In the genomic region with DNA sequence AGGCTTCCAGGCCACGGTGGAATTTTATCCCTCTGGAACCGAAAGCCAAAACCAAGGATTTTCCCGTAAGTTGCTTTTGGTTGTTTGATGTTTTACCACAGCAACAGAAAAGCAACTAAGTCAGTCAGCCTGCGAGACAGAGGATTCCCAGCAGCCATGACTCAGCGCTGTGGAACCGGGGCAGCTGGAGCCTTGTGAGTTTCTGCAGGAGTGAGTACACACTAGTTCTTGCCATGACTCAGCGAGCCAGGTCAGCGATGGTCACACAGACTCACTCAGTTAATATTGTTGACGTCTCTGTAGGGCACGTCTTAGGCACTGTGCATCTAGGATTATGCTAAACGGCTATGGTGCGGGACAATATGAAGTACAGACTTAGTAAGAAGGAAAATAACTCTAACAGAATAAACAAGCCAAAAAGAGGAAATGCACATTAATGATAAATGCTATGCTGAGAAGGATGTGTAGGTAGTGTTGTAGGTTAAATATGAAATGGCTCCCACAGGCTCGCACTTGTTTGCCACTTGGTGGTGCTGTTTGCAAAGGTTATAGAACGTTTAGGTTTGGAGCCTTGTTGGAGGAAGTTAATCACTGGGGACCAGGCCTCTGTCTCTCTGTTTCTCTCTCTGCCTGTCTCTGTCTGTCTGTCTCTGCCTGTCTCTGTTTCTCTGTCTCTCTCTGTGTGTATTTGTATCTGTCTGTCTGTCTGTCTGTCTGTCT, we compare ENCODE assay signal across 9 mouse cellular contexts. TPM values are rescaled to one million over a fixed set of nuclear protein-coding genes. Genes with fewer than 3 reads are reported as not detected.
DNase-seq lines count a peak whose midpoint lies in the region; ATAC-seq and TF ChIP-seq lines count a peak whose summit lies in the region.
"Had no signal": no experiment of that assay in that cellular context is flagged by ENCODE, and none has a peak within 500 bp of the region (broad histone marks: within the 10 kb centered on the region; RNA-seq: fewer than 3 reads in every experiment).

No protein-coding gene starts in this region.

- H3K27me3 ChIP-seq in hindbrain, embryonic 11.5 days (ENCODE audit: control insufficient read depth, insufficient read depth, low read length) = no peaks in the 10 kb centered on the region
- no peaks in the 10 kb centered on the region for H3K27me3 ChIP-seq in hindbrain, embryonic 12.5 days
- no peaks in the 10 kb centered on the region for H3K27me3 ChIP-seq in myocyte (ENCODE audit: control insufficient read depth, insufficient read depth, insufficient read length)

- no peak for ATAC-seq in hindbrain, embryonic 11.5 days (ENCODE audit: low FRiP score)
- no peak for ATAC-seq in hindbrain, embryonic 12.5 days (ENCODE audit: low FRiP score)

- H3ac ChIP-seq in myocyte (ENCODE audit: control insufficient read depth, insufficient read length) = no peak overlapping the region

- H3K36me3 ChIP-seq in hindbrain, embryonic 11.5 days (ENCODE audit: control insufficient read depth, insufficient read depth, low read length) = no peaks in the 10 kb centered on the region
- H3K36me3 ChIP-seq in hindbrain, embryonic 12.5 days = no peaks in the 10 kb centered on the region
- no peaks in the 10 kb centered on the region for H3K36me3 ChIP-seq in myocyte (ENCODE audit: control insufficient read depth, insufficient read depth)

- no peak overlapping the region for H3K4me3 ChIP-seq in hindbrain, embryonic 11.5 days (ENCODE audit: low read depth, low read length)
- H3K4me3 ChIP-seq in hindbrain, embryonic 12.5 days = no peak overlapping the region
- H3K4me3 ChIP-seq in myocyte = no peak overlapping the region
- H3K4me3 ChIP-seq: erythroblast, embryonic 14.5 days had no signal

- no peak for TF ChIP-seq POLR2A in myocyte (IDR thresholded peaks at IDR 0.05; ENCODE audit: insufficient read length, low read depth)

- H3K27ac ChIP-seq in hindbrain, embryonic 11.5 days (ENCODE audit: low read depth, low read length) = no peak overlapping the region
- H3K27ac ChIP-seq in hindbrain, embryonic 12.5 days = no peak overlapping the region

- no peaks in the 10 kb centered on the region for H3K9me3 ChIP-seq in hindbrain, embryonic 11.5 days (ENCODE audit: control insufficient read depth, low read length)
- H3K9me3 ChIP-seq in hindbrain, embryonic 12.5 days (replicated peaks) = no peaks in the 10 kb centered on the region

- no peak overlapping the region for H3K9ac ChIP-seq in hindbrain, embryonic 11.5 days (ENCODE audit: low read depth, low read length)
- no peak overlapping the region for H3K9ac ChIP-seq in hindbrain, embryonic 12.5 days

- 65% methylated on average over 14 of the region's 14 CpGs for WGBS in hindbrain, embryonic 11.5 days
- 69% methylated on average over 14 of the region's 14 CpGs for WGBS in hindbrain, embryonic 12.5 days

- no peaks in the 10 kb centered on the region for H3K79me2 ChIP-seq in myocyte (ENCODE audit: control insufficient read depth, insufficient read depth)

- no peaks in the 10 kb centered on the region for H3K4me1 ChIP-seq in hindbrain, embryonic 11.5 days (replicated peaks; ENCODE audit: control insufficient read depth, insufficient read depth, low read length)
- H3K4me1 ChIP-seq in hindbrain, embryonic 12.5 days = no peaks in the 10 kb centered on the region

- peak; percentile 39 for DNase-seq in hindbrain, embryonic 11.5 days (ENCODE audit: low spot score)
- DNase-seq in 416B (ENCODE audit: low read depth) (peak; percentile 95), MN1 (ENCODE audit: low spot score) (peak; percentile 77)
- peak; percentile 76 to 77 for DNase-seq in cerebellum, postnatal 10 days
- DNase-seq in kidney, postnatal 10 days = peak; percentile 35
- no peak for DNase-seq in testis, postnatal 14 days (ENCODE audit: low spot score)

- H3K4me2 ChIP-seq in hindbrain, embryonic 11.5 days (replicated peaks; ENCODE audit: low read depth, low read length) = no peak overlapping the region
- H3K4me2 ChIP-seq in hindbrain, embryonic 12.5 days (replicated peaks) = no peak overlapping the region
- peak overlapping the region; percentile 90 for H3K4me2 ChIP-seq in myocyte (ENCODE audit: low read depth)

TF ChIP-seq in myocyte, 11 proteins besides CTCF, POLR2A, EP300 and RAD21:
- TF ChIP-seq MYOD1 (IDR thresholded peaks at IDR 0.05; ENCODE audit: control insufficient read depth in 1 of 3, insufficient read length in 2 of 3, low read depth in 2 of 3) (peak in 2 of 3 experiments; percentile 63 to 74), USF1 (IDR thresholded peaks at IDR 0.05; ENCODE audit: low read depth) (no peak), POLR2AphosphoS2 (IDR thresholded peaks at IDR 0.05; ENCODE audit: insufficient read length, low read depth) (no peak), MYOG (IDR thresholded peaks at IDR 0.05; ENCODE audit: control insufficient read depth in 1 of 3, insufficient read depth in 1 of 3, insufficient read length in 2 of 3, low read depth in 2 of 3) (peak in 2 of 3 experiments; percentile 7 to 78)

RNA-seq across cellular contexts. Expression of gene Sema4f, which starts 30.3 kb away (rescaled TPM):
- 1.7 and 2.0 TPM in 2 replicates for polyA plus RNA-seq in hindbrain, embryonic 11.5 days (2014; fragmentation: Nextera tagmentation; extraction: Ambion mirVana)
- 10.8 and 10.9 TPM in 2 replicates for polyA plus RNA-seq in hindbrain, embryonic 12.5 days (2016; fragmentation: Nextera tagmentation; extraction: Ambion mirVana)
- 0.54 TPM for polyA plus RNA-seq in myocyte (2012; fragmentation: generic; extraction: Trizol)
- polyA plus RNA-seq: erythroblast, embryonic 14.5 days had no signal

RNA-seq across cellular contexts. Expression of gene M1ap, which starts 37.4 kb away (rescaled TPM):
- polyA plus RNA-seq in hindbrain, embryonic 11.5 days (2014; fragmentation: Nextera tagmentation; extraction: Ambion mirVana) = 0.22 TPM in 1 of 2 replicates, not detected in the other
- polyA plus RNA-seq in hindbrain, embryonic 12.5 days (2016; fragmentation: Nextera tagmentation; extraction: Ambion mirVana) = 0.20 and 1.1 TPM in 2 replicates
- polyA plus RNA-seq in myocyte (2012; fragmentation: generic; extraction: Trizol) = 0.92 TPM
